Comparison of ENCODE assay signal across 9 mouse cellular contexts in genomic region chr4:59437990-59438854, GRCm38 (mm10). TPM values are rescaled to one million over a fixed set of nuclear protein-coding genes. Genes with fewer than 3 reads are reported as not detected.
A peak's percentile ranks its signal among the peaks of the same experiment; 100 is the strongest.
DNase-seq lines count a peak whose midpoint lies in the region; ATAC-seq and TF ChIP-seq lines count a peak whose summit lies in the region.
"Had no signal": no experiment of that assay in that cellular context is flagged by ENCODE, and none has a peak within 500 bp of the region (broad histone marks: within the 10 kb centered on the region; RNA-seq: fewer than 3 reads in every experiment).

Susd1 (minus strand) TSS chr4:59438633.

- TF ChIP-seq CTCF in gastrocnemius, adult 2 months (IDR thresholded peaks at IDR 0.05) = no peak
- no peak for TF ChIP-seq CTCF in liver, embryonic 14.5 days (IDR thresholded peaks at IDR 0.05; ENCODE audit: low read depth)

- H3K4me2 ChIP-seq in heart, embryonic 15.5 days = peak within 1 kb of the TSS; percentile 96
- H3K4me2 ChIP-seq in liver, embryonic 14.5 days (ENCODE audit: low read depth) = peak within 1 kb of the TSS; percentile 100
- H3K4me2 ChIP-seq in stomach, embryonic 15.5 days = peak within 1 kb of the TSS; percentile 92

- intact Hi-C loops in gastrocnemius, adult 2 months (cut with DNase I) = no loop called here

- H3K36me3 ChIP-seq in heart, embryonic 15.5 days = no peaks in the 10 kb centered on the region
- H3K36me3 ChIP-seq in liver, embryonic 14.5 days (replicated peaks; ENCODE audit: control insufficient read depth, insufficient read depth, low read depth) = no peaks in the 10 kb centered on the region
- H3K36me3 ChIP-seq in stomach, embryonic 15.5 days = no peaks in the 10 kb centered on the region

- no peak for TF ChIP-seq EP300 in liver, embryonic 14.5 days (IDR thresholded peaks at IDR 0.05; ENCODE audit: low read depth)

- no peaks in the 10 kb centered on the region for H3K9me3 ChIP-seq in heart, embryonic 15.5 days (replicated peaks)
- no peaks in the 10 kb centered on the region for H3K9me3 ChIP-seq in liver, embryonic 14.5 days (ENCODE audit: control insufficient read depth, low read length)
- H3K9me3 ChIP-seq in stomach, embryonic 15.5 days = no peaks in the 10 kb centered on the region

- ATAC-seq in erythroid progenitor cell, adult 5-6 weeks (replicated peaks; ENCODE audit: low FRiP score, poor library complexity, severe bottlenecking) = peak; percentile 91
- ATAC-seq in heart, embryonic 15.5 days (replicated peaks; ENCODE audit: insufficient number of reproducible peaks, insufficient read depth, low FRiP score, low read depth) = peak; percentile 76
- ATAC-seq in liver, embryonic 14.5 days (ENCODE audit: insufficient read depth) = peak; percentile 85
- ATAC-seq in stomach, embryonic 15.5 days (ENCODE audit: insufficient read depth, low FRiP score, low read depth) = peak; percentile 84
- ATAC-seq: Patski had no signal

- H3K27ac ChIP-seq in gastrocnemius, adult 2 months = peak within 1 kb of the TSS; percentile 38; the same call in 1 of the 2 replicates
- peak within 1 kb of the TSS; percentile 68 for H3K27ac ChIP-seq in heart, embryonic 15.5 days
- H3K27ac ChIP-seq in liver, embryonic 14.5 days = peak within 1 kb of the TSS; percentile 69
- H3K27ac ChIP-seq in stomach, embryonic 15.5 days = peak within 1 kb of the TSS; percentile 87

- peaks cover 7% of the 10 kb centered on the region; the same call in 1 of the 2 replicates for H3K4me1 ChIP-seq in heart, embryonic 15.5 days (replicated peaks)
- H3K4me1 ChIP-seq in liver, embryonic 14.5 days (replicated peaks; ENCODE audit: control insufficient read depth in 2 of 2, insufficient read depth in 2 of 2, low read length in 1 of 2) = peaks cover 39 to 58% of the 10 kb centered on the region in 2 experiments
- H3K4me1 ChIP-seq in stomach, embryonic 15.5 days = peaks cover 10% of the 10 kb centered on the region; the same call in 1 of the 2 replicates

- DNase-seq in gastrocnemius, adult 2 months = peak; percentile 57
- no peak for DNase-seq in gastrocnemius, adult 8-10 months (ENCODE audit: low spot score in 2 of 2)
- DNase-seq in kidney, postnatal 10 days = peak; percentile 82
- DNase-seq in liver, embryonic 14.5 days (ENCODE audit: low read depth in 3 of 3, low spot score in 3 of 3) = peak; percentile 50 to 61 (median 55)
- peak; percentile 74 for DNase-seq in neural tube, embryonic 10.5 days (ENCODE audit: extremely low spot score, low spot score)

- H3K9ac ChIP-seq in heart, embryonic 15.5 days = peak within 1 kb of the TSS; percentile 78
- H3K9ac ChIP-seq in liver, embryonic 14.5 days (replicated peaks) = peak within 1 kb of the TSS; percentile 82
- peak within 1 kb of the TSS; percentile 67 for H3K9ac ChIP-seq in stomach, embryonic 15.5 days

- under 1% methylated on average over 75 of the region's 75 CpGs for WGBS in heart, embryonic 15.5 days
- under 1% methylated on average over 75 of the region's 75 CpGs for WGBS in liver, embryonic 14.5 days (ENCODE audit: insufficient replicate concordance)
- under 1% methylated on average over 74 of the region's 75 CpGs for WGBS in stomach, embryonic 15.5 days

- no peaks in the 10 kb centered on the region for H3K27me3 ChIP-seq in heart, embryonic 15.5 days
- no peaks in the 10 kb centered on the region for H3K27me3 ChIP-seq in liver, embryonic 14.5 days (ENCODE audit: control insufficient read depth, insufficient read depth, low read length)
- no peaks in the 10 kb centered on the region for H3K27me3 ChIP-seq in stomach, embryonic 15.5 days (replicated peaks)
- H3K27me3 ChIP-seq: Patski had no signal

- H3K4me3 ChIP-seq in gastrocnemius, adult 2 months = peak within 1 kb of the TSS; percentile 76
- H3K4me3 ChIP-seq in heart, embryonic 15.5 days = peak within 1 kb of the TSS; percentile 72
- peak within 1 kb of the TSS; percentile 65 for H3K4me3 ChIP-seq in liver, embryonic 14.5 days (ENCODE audit: insufficient read depth in 1 of 2, low read depth in 2 of 2, low read length in 2 of 2)
- peak within 1 kb of the TSS; percentile 63 for H3K4me3 ChIP-seq in stomach, embryonic 15.5 days (replicated peaks)

RNA-seq across cellular contexts. Expression of gene Susd1, which starts in this region (rescaled TPM):
- 1 to 10 TPM in 1 of 2 experiments, under 1 TPM in 1; 0.43 to 1.0 TPM for total RNA-seq in gastrocnemius, adult 2 months (2021)
- total RNA-seq in gastrocnemius, adult 8-10 months (2022) = under 1 TPM in 2 of 4 experiments, not detected in 2; 0.13 to 0.40 TPM
- 17.7 and 42.8 TPM in 2 replicates for total RNA-seq in erythroid progenitor cell, adult 5-6 weeks (2015; ENCODE audit: low replicate concordance)
- total RNA-seq in erythroid progenitor cell, adult 5-6 weeks (2017; ENCODE audit: low replicate concordance) = 23.1 and 24.7 TPM in 2 replicates
- polyA plus RNA-seq in heart, embryonic 15.5 days (2015; fragmentation: Nextera tagmentation; extraction: Ambion mirVana) = 3.7 and 6.8 TPM in 2 replicates
- 15.5 and 18.1 TPM in 2 replicates for polyA plus RNA-seq in liver, embryonic 14.5 days (2012; rRNA removed)
- polyA plus RNA-seq in liver, embryonic 14.5 days (2014; fragmentation: Nextera tagmentation; extraction: Ambion mirVana) = 5.8 and 7.0 TPM in 2 replicates
- polyA plus RNA-seq in stomach, embryonic 15.5 days (2015; fragmentation: Nextera tagmentation; extraction: Ambion mirVana) = 9.1 and 12.6 TPM in 2 replicates

Comparison
In these comparisons a context has a peak if more than half of its experiments do, and no peak if none do; other contexts are left out.
1. RNA of gene Susd1 (total RNA-seq): 17.7 to 42.8 TPM in erythroid progenitor cell, adult 5-6 weeks; 0.43 to 1.0 TPM in gastrocnemius, adult 2 months and 0.13 to 0.40 TPM in gastrocnemius, adult 8-10 months; every median in the first group is over 4 times any median in the second.
2. DNase-seq: peak in gastrocnemius, adult 2 months (single experiment), kidney, postnatal 10 days (single experiment), liver, embryonic 14.5 days (3 of 3) and neural tube, embryonic 10.5 days (single experiment); none in gastrocnemius, adult 8-10 months (0 of 2).
3. Peak in every context shown above with its lines, with median percentiles within 50 percentile points of each other: H3K27ac ChIP-seq, H3K4me3 ChIP-seq, ATAC-seq, H3K4me2 ChIP-seq and H3K9ac ChIP-seq.